In the genomic region with DNA sequence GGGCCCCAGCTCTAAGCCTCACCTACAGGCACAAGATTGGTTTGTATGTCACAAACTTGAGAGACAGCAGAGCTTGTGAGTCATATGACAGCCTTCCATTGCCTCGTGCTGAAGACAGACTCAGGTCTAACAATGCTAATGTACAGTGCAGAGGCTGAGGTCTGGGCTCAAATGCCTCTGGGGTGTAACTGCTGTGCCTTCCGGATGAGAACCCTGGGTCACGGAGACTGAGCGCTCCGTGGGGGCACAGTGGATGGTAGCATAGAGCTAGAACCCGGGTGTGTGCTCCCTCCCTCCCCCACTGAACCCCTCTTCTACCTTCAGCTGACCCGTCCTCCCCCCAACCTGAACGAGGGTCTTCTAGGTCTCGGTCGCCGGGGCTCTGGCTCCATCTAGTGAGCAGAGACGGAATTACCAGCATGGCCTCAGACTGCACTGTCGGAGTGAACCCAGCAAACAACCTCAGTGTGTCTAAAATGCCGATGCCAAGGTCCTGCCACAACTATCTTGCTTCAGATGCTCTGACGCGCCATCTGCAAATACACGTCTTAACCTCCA, we compare ENCODE assay signal across 8 mouse cellular contexts.
DNase-seq lines count a peak whose midpoint lies in the region; ATAC-seq lines count a peak whose summit lies in the region.

No protein-coding gene starts in this region.

- no peak overlapping the region for H3K4me2 ChIP-seq in embryonic facial prominence, embryonic 11.5 days (ENCODE audit: low read depth, low read length)

- H3K36me3 ChIP-seq in embryonic facial prominence, embryonic 11.5 days (replicated peaks; ENCODE audit: control insufficient read depth, insufficient read depth, low read depth, low read length) = no peaks in the 10 kb centered on the region
- no peaks in the 10 kb centered on the region for H3K36me3 ChIP-seq in hindbrain, embryonic 10.5 days

- peak; percentile 42 to 86 for DNase-seq in adrenal gland, adult (ENCODE audit: inconsistent age in 2 of 2, low spot score in 1 of 2)
- no peak for DNase-seq in adrenal gland, postnatal 4 days (ENCODE audit: low spot score in 2 of 2)
- peak; percentile 13 for DNase-seq in Muller cell, postnatal 12 days (ENCODE audit: inconsistent ontology term)
- peak; percentile 70 for DNase-seq in embryonic facial prominence, embryonic 11.5 days (ENCODE audit: low spot score)
- DNase-seq in hindbrain, embryonic 10.5 days (ENCODE audit: low spot score) = peak; percentile 67
- peak; percentile 73 to 81 for DNase-seq in layer of hippocampus, postnatal 10 days (ENCODE audit: low spot score in 2 of 2)
- DNase-seq in lung, postnatal 4 days = peak; percentile 55 to 73
- DNase-seq in right cerebral cortex, postnatal 25 days = peak; percentile 38

- WGBS in embryonic facial prominence, embryonic 11.5 days = 6% methylated on average over 17 of the region's 17 CpGs
- WGBS in hindbrain, embryonic 10.5 days = 6% methylated on average over 17 of the region's 17 CpGs

- no peaks in the 10 kb centered on the region for H3K4me1 ChIP-seq in embryonic facial prominence, embryonic 11.5 days (ENCODE audit: control insufficient read depth, insufficient read depth, low read length)
- H3K4me1 ChIP-seq in hindbrain, embryonic 10.5 days (replicated peaks) = peaks cover 17% of the 10 kb centered on the region

- no peak for ATAC-seq in embryonic facial prominence, embryonic 11.5 days (replicated peaks; ENCODE audit: insufficient number of reproducible peaks, low FRiP score, low TSS enrichment, low read depth)

- no peak overlapping the region for H3K9ac ChIP-seq in embryonic facial prominence, embryonic 11.5 days (replicated peaks; ENCODE audit: low read length)

- no peaks in the 10 kb centered on the region for H3K27me3 ChIP-seq in embryonic facial prominence, embryonic 11.5 days (ENCODE audit: control insufficient read depth, insufficient read depth, low read length)
- H3K27me3 ChIP-seq in hindbrain, embryonic 10.5 days (ENCODE audit: insufficient read depth, poor library complexity, severe bottlenecking) = peaks cover 40% of the 10 kb centered on the region

- H3K4me3 ChIP-seq in embryonic facial prominence, embryonic 11.5 days (ENCODE audit: low read depth, low read length) = no peak overlapping the region
- H3K4me3 ChIP-seq in hindbrain, embryonic 10.5 days = peak overlapping the region; percentile 23

- no peak overlapping the region for H3K27ac ChIP-seq in embryonic facial prominence, embryonic 11.5 days (replicated peaks; ENCODE audit: low read depth, low read length)
- H3K27ac ChIP-seq in hindbrain, embryonic 10.5 days = no peak overlapping the region

- H3K9me3 ChIP-seq in embryonic facial prominence, embryonic 11.5 days (replicated peaks; ENCODE audit: control insufficient read depth, low read length) = no peaks in the 10 kb centered on the region
- no peaks in the 10 kb centered on the region for H3K9me3 ChIP-seq in hindbrain, embryonic 10.5 days

Comparison
In these comparisons a context has a peak if more than half of its experiments do, and no peak if none do; other contexts are left out.
1. DNase-seq: peak in adrenal gland, adult (2 of 2), Muller cell, postnatal 12 days (single experiment), embryonic facial prominence, embryonic 11.5 days (single experiment), hindbrain, embryonic 10.5 days (single experiment), layer of hippocampus, postnatal 10 days (2 of 2), lung, postnatal 4 days (2 of 2) and right cerebral cortex, postnatal 25 days (single experiment); none in adrenal gland, postnatal 4 days (0 of 2).